Mouse (Mus musculus) stomach, embryonic 15.5 days (tissue): ENCODE results near the gene Cep164. TPM values are rescaled to one million over a fixed set of nuclear protein-coding genes. Genes with fewer than 3 reads are reported as not detected.
A peak's percentile ranks its signal among the peaks of the same experiment; 100 is the strongest.

Experiments used
- ATAC-seq: fragments of 200-750 bp; cut with Nextera tagmentation; 2 replicates; pipeline ENCODE4 v1.8.0; 2017; ENCODE audit warnings: low read depth, moderate number of reproducible peaks, moderate TSS enrichment; ENCODE audit not compliant: insufficient read depth, low FRiP score
- H3K27ac ChIP-seq: fragments of 300-500 bp; sonication (generic); 2 replicates; pipeline ENCODE4 v1.5.1; 2015; ENCODE audit warnings: mild to moderate bottlenecking, inconsistent platforms
- H3K27me3 ChIP-seq: fragments of 300-500 bp; sonication (generic); replicated peaks from 2 replicates; pipeline ENCODE4 v1.6.1; 2015; ENCODE audit warnings: inconsistent platforms
- H3K36me3 ChIP-seq: fragments of 300-500 bp; sonication (generic); 2 replicates; pipeline ENCODE4 v1.6.1; 2015; ENCODE audit warnings: inconsistent platforms
- H3K4me1 ChIP-seq: fragments of 300-500 bp; sonication (generic); 2 replicates; pipeline ENCODE4 v1.6.1; 2015; ENCODE audit warnings: inconsistent platforms
- H3K4me2 ChIP-seq: fragments of 300-500 bp; sonication (generic); 2 replicates; pipeline ENCODE4 v1.6.1; 2015; ENCODE audit warnings: mild to moderate bottlenecking, inconsistent platforms
- H3K4me3 ChIP-seq: fragments of 300-500 bp; sonication (generic); replicated peaks from 2 replicates; pipeline ENCODE4 v1.5.1; 2015; ENCODE audit warnings: inconsistent platforms
- H3K9ac ChIP-seq: fragments of 300-500 bp; sonication (generic); 2 replicates; pipeline ENCODE4 v1.6.1; 2015; ENCODE audit warnings: inconsistent platforms
- H3K9me3 ChIP-seq: fragments of 300-500 bp; sonication (generic); 2 replicates; pipeline ENCODE4 v1.6.1; 2016; ENCODE audit warnings: inconsistent platforms
- WGBS: fragments of 180-500 bp; shearing (Covaris S2); methylation state at CpG from one replicate; pipeline ENCODE4 v1.1.7; 2015; 5-methylcytosine and 5-hydroxymethylcytosine counted together
- polyA plus RNA-seq: library from polyadenylated mRNA; unstranded; fragments of >200 nt; fragmentation: Nextera tagmentation; extraction: Ambion mirVana; gene quantifications from 2 replicates; pipeline ENCODE4 v1.2.1, GENCODE M21; 2015

Gene Cep164
- polyA plus RNA-seq, 1 experiment from 2014 or later = 24.7 TPM

DNA sequence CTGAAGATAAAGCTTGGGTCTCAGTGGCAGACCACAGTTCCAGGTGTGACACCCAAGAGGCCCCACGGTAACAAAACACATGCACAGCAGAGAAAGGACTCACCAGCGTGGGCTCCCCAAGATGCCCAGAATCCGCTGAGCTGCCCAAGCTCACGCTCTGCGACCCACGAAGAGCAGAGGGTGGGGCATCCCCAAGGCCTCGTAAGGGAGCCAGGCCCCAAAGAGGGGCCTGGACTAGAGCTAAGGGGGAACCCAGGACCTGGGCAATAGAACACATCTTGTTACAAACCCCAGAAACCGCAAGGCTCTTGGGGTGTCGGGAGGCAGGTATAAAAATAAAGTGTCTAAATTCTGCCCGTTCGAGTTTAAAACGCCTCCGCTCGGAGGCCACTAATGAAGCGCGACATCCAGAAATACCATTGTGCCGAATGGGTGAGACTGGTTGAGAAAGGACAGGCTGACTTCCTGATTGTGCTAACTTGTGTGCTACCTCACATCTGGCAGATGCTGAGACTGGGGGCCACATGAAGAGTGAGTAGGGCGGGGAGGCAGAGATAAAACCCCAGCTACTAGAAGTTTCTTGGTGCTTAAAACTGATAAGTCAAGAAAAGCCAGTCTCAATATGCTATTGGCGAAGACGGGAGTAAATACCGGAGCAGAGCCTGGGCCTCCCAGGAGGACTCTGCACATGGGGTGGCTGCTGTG, 25.3 kb downstream of the Cep164 start:
- Histone ChIP-seq H3K4me1 (peaks cover 10% of the 10 kb centered on the region; the same call in 1 of the 2 replicates), H3K4me2 (no peak overlapping the region), H3K27me3 (no peaks in the 10 kb centered on the region), H3K9ac (no peak overlapping the region), H3K9me3 (no peaks in the 10 kb centered on the region), H3K36me3 (peaks cover 5% of the 10 kb centered on the region; the same call in 1 of the 2 replicates), H3K4me3 (no peak overlapping the region), H3K27ac (no peak overlapping the region)
- peak; percentile 71; the same call in 1 of the 2 replicates for ATAC-seq
- WGBS = 84% methylated on average over 21 of the region's 21 CpGs

DNA sequence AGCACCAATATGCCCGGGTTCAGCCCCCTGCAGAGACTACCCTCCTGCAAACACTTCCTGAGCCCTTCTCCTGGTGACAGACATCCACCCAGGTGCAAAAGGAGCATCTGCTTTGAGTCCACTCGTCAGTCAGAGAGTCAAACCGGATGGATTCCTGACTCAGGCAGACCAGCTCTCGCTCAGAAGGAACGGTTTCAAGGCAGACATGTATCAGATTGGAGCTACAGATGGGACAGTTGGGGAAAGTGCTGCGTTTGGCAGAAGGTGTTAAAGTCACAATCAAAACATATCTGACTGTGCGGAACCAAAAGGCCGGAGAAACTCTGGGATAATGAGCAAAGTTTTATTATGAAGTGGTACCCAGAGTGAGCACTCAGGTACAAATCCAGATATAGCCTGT, 29.1 kb downstream of the Cep164 start:
- ATAC-seq = no peak
- Histone ChIP-seq H3K36me3 (no peaks in the 10 kb centered on the region), H3K27me3 (no peaks in the 10 kb centered on the region), H3K9me3 (no peaks in the 10 kb centered on the region), H3K9ac (no peak overlapping the region), H3K4me1 (peaks cover 10% of the 10 kb centered on the region; the same call in 1 of the 2 replicates), H3K27ac (no peak overlapping the region), H3K4me2 (no peak overlapping the region), H3K4me3 (no peak overlapping the region)
- 79% methylated on average over 8 of the region's 8 CpGs for WGBS

DNA sequence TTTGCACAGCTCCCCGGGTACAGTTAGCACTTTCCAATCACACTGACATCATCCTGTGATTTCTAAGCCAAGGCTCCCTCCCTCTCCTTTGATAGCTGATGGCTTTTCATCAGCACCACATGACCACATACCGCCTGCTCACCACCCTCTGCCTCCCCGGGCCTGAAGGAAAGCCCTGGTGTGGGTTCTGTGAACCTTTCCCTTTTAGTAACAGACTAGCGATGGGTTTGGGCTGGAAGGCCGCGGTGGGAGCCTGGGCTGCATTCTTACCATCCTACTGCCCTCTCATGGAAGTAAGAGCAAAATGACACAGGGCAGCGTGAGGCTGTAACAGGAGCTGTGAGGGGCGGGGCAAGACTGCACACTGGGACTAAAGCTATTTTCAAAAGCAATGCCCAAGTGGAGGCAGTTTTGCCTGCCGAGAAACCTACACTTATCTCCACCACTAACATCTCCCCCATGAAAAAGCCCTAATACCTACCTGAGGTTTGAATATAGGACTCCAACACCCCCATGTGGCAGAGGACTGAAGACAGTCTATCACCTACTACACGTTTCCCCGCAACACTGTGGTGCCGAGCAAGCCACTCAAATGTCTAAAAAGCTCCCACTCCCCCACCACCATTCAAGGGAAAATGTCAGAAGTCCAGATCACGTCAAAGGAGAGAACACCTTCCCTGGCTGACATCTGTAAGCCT, 29.9 kb downstream of the Cep164 start:
- no peak overlapping the region for H3K4me3 ChIP-seq
- no peaks in the 10 kb centered on the region for H3K9me3 ChIP-seq
- peak; percentile 54; the same call in 1 of the 2 replicates for ATAC-seq
- H3K36me3 ChIP-seq = no peaks in the 10 kb centered on the region
- WGBS = 19% methylated on average over 13 of the region's 13 CpGs
- peaks cover 10% of the 10 kb centered on the region; the same call in 1 of the 2 replicates for H3K4me1 ChIP-seq
- H3K27ac ChIP-seq = no peak overlapping the region
- H3K9ac ChIP-seq = no peak overlapping the region
- H3K27me3 ChIP-seq = no peaks in the 10 kb centered on the region
- no peak overlapping the region for H3K4me2 ChIP-seq

DNA sequence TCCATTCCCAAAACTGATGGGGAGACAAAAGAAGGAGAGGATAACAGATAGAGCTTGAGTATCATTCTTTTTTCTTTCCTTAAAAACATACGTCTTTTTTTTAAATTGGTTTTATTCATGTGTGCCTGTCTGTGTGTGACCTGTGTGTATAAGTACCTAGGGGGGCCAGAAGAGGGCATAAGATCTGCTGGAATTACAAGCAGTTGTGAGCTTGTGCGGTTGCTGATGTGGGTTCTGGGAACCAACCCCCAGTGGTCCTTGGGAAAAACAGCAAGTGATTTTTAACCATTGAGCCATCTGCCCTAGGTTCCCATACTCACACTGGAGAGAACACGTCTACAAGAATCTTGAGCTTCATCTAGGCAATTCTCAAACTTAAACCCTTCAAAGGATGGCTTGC, 31.2 kb downstream of the Cep164 start:
- H3K4me1 ChIP-seq = peaks cover 10% of the 10 kb centered on the region; the same call in 1 of the 2 replicates
- no peak overlapping the region for H3K4me3 ChIP-seq
- 82% methylated on average over 3 of the region's 3 CpGs for WGBS
- no peak overlapping the region for H3K9ac ChIP-seq
- H3K9me3 ChIP-seq = no peaks in the 10 kb centered on the region
- no peak overlapping the region for H3K27ac ChIP-seq
- 0 out of 2 replicates have a peak, but pooled peaks cover 4% of the 10 kb centered on the region for H3K36me3 ChIP-seq
- no peak overlapping the region for H3K4me2 ChIP-seq
- no peak for ATAC-seq
- no peaks in the 10 kb centered on the region for H3K27me3 ChIP-seq

DNA sequence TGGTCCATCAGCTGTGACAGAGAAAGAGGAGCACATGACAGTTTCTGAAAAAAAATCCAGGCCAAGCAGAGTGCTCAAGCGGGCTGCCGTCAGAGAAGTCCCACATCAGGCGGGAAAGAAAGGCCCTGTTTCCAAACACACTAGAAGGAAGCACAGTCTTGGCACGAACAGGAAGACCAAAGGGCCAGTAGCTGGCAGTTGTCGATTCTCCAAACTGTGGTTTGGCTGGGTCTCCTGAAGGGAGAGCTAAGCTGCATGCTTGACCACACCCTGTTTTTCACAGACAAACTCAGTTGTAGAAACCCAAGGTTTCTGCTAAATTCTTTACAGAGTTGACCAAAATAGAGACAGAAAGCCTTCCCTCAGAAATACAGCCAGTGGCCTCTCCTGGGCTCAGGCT, 32.8 kb downstream of the Cep164 start:
- Histone ChIP-seq H3K9ac (no peak overlapping the region), H3K27me3 (no peaks in the 10 kb centered on the region), H3K27ac (no peak overlapping the region), H3K9me3 (no peaks in the 10 kb centered on the region), H3K4me1 (peaks cover 10% of the 10 kb centered on the region; the same call in 1 of the 2 replicates), H3K4me2 (no peak overlapping the region), H3K36me3 (0 out of 2 replicates have a peak, but pooled peaks cover 4% of the 10 kb centered on the region), H3K4me3 (no peak overlapping the region)
- no peak for ATAC-seq
- WGBS = 79% methylated on average over 5 of the region's 5 CpGs

DNA sequence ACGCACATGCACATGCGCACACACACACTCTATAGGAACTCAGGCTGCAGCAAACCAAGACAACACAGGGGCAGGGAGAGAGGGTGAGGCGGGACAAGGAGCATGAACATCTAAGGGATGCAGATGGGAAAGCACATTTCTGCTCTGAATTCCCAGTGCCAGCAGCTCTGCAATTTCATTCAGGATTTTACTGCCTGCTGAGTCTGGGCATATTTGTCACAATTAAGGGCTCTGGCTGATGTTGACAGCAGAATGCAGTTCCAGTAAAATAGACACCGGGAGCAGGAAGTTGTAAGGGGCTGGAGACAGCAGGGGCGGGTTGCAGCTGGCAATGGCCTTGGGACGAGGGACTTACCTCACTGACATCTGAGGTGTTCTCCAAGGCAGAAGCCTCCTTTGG, 34.8 kb downstream of the Cep164 start:
- no peak overlapping the region for H3K4me2 ChIP-seq
- H3K9me3 ChIP-seq = no peaks in the 10 kb centered on the region
- no peaks in the 10 kb centered on the region for H3K27me3 ChIP-seq
- peaks cover 4% of the 10 kb centered on the region; the same call in 1 of the 2 replicates for H3K4me1 ChIP-seq
- no peak overlapping the region for H3K4me3 ChIP-seq
- H3K36me3 ChIP-seq = 0 out of 2 replicates have a peak, but pooled peaks cover 4% of the 10 kb centered on the region
- ATAC-seq = no peak
- no peak overlapping the region for H3K27ac ChIP-seq
- WGBS = 79% methylated on average over 6 of the region's 6 CpGs
- no peak overlapping the region for H3K9ac ChIP-seq

DNA sequence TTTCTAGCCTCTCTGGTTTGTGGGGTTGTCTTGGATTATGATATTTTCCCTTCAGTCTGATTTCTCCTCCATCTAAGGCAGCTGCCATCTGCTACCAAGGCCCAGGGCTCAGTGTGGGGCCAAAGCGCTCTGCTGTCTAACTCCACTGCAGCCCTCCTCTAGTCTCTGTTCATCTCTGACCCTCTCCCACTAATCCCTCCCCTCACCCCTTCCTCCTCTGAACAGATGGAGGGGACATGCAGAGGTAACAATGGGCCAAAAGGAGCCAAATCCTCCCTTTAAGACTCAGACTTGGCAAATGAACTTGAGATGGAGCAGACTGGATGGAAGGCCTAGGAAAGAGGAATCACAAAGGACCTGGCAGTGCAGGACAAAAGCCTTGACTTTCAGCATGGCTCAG, 36.3 kb downstream of the Cep164 start:
- WGBS = 96% methylated on average over 1 of the region's 1 CpGs
- Histone ChIP-seq H3K36me3 (0 out of 2 replicates have a peak, but pooled peaks cover 4% of the 10 kb centered on the region), H3K4me3 (no peak overlapping the region), H3K27ac (no peak overlapping the region), H3K4me2 (no peak overlapping the region), H3K27me3 (no peaks in the 10 kb centered on the region), H3K9me3 (no peaks in the 10 kb centered on the region), H3K4me1 (peaks cover 3% of the 10 kb centered on the region; the same call in 1 of the 2 replicates), H3K9ac (no peak overlapping the region)
- ATAC-seq = no peak

DNA sequence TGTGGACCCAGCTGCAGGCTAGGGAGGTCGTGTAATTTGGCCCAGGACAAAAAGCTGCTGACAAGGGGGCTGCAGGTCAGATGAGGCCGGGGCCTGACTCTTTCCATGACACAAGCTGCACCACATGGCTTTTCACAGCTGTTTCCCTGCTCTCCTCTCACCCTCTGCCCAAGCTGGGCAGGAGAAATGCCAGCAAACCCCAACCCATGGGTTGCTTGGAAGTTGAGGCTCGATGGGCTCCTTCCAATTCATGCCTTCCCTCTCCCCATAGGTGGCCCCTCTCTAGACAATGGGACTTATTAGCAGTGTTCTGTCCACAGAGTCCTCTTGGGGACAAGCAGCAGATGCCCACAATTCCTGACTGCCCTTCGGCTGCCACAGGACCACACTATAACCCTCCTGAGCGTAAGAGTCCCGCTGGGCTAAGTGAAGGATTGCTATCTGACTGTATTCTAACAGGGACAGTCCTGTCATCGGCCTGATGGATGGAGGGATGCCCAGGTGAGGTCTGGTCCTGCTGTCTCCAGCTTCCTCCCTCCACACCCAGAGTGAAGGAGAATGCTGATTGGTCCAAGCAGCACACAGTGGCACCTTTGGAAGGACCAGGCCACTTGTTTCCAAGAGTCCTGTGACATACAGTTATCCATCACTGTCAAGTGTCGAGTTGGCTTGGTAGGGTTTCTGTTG, 36.9 kb downstream of the Cep164 start:
- Histone ChIP-seq H3K27me3 (no peaks in the 10 kb centered on the region), H3K36me3 (0 out of 2 replicates have a peak, but pooled peaks cover 4% of the 10 kb centered on the region), H3K9me3 (no peaks in the 10 kb centered on the region), H3K4me3 (no peak overlapping the region), H3K9ac (no peak overlapping the region), H3K4me1 (peaks cover 5% of the 10 kb centered on the region; the same call in 1 of the 2 replicates), H3K27ac (no peak overlapping the region), H3K4me2 (no peak overlapping the region)
- WGBS = 78% methylated on average over 8 of the region's 8 CpGs
- ATAC-seq = no peak

DNA sequence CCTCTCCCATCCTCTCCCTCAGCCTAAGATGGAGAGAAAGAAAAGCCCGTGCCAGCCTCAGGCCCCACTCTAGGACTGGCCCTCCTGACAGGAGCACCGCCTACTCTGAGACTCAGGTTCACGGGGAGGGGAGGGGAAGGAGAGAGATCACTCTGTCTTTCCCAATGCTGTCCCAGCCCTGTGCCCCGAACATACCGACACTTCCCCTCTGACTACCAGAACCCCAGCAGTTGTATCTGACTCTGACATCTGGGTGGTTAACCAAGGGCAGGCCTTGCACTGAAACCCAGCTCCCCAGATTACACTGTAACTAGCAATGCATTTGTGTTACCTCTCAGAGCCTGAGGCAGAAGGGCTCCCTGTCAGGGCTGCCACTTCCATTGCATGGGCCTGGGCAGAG, 40.1 kb downstream of the Cep164 start:
- WGBS = 47% methylated on average over 5 of the region's 5 CpGs
- Histone ChIP-seq H3K27ac (no peak overlapping the region), H3K27me3 (no peaks in the 10 kb centered on the region), H3K4me3 (no peak overlapping the region), H3K36me3 (0 out of 2 replicates have a peak, but pooled peaks cover 4% of the 10 kb centered on the region), H3K4me2 (no peak overlapping the region), H3K4me1 (peaks cover 5% of the 10 kb centered on the region; the same call in 1 of the 2 replicates), H3K9ac (no peak overlapping the region), H3K9me3 (no peaks in the 10 kb centered on the region)
- peak; percentile 28; the same call in 1 of the 2 replicates for ATAC-seq

DNA sequence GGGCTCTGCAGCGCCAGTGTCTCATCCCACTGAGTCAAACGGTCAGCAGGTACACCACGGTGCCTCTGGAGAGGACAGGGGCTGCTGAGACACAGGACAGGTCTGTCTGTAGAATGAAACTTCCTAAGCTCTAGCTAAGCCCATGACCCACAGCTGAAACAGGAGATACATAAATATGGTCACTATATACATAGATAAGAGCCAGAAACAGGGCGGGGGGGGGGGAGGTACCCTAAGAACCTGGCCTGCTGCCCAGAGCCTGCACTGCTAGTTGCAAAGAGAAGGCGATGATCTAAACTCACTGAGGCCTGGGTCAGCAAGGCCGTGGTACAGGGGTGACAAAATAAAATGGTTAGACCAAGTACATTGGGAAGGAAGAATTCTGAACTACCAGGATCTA, 40.9 kb downstream of the Cep164 start:
- ATAC-seq = no peak; the same call in 1 of the 2 replicates
- 47% methylated on average over 6 of the region's 6 CpGs for WGBS
- H3K36me3 ChIP-seq = 0 out of 2 replicates have a peak, but pooled peaks cover under 1% of the 10 kb centered on the region

DNA sequence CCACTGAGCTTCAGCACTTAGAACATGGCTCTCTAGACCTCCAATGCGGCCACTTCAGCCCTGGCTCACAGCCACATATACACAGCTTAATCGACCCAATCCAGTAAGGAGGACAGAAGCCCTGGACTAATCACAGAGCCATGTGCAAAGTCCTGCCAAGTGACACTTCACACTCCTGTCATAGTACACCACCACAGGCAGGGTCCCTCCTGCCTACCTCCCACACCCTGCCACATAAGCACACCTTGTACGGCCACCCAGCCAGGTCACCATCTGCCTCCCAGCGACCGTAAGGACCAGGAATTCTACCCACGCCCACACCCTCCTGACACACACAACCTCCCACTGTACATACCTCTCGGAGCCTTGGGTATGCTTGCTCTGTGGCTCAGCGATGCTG, 41.4 kb downstream of the Cep164 start:
- Histone ChIP-seq H3K27ac (0 out of 2 replicates have a peak overlapping the region, but pooled peaks have one; percentile 4), H3K4me2 (no peak overlapping the region), H3K4me1 (peaks cover 5% of the 10 kb centered on the region; the same call in 1 of the 2 replicates), H3K36me3 (no peaks in the 10 kb centered on the region), H3K9me3 (no peaks in the 10 kb centered on the region), H3K9ac (no peak overlapping the region), H3K4me3 (no peak overlapping the region), H3K27me3 (no peaks in the 10 kb centered on the region)
- WGBS = 78% methylated on average over 8 of the region's 8 CpGs
- no peak for ATAC-seq

More for the DNA sequence above, 40.9 kb downstream of the Cep164 start:
- Histone ChIP-seq H3K27ac (no peak overlapping the region), H3K4me1 (peaks cover 5% of the 10 kb centered on the region; the same call in 1 of the 2 replicates), H3K4me2 (no peak overlapping the region), H3K9ac (no peak overlapping the region), H3K4me3 (no peak overlapping the region), H3K27me3 (no peaks in the 10 kb centered on the region), H3K9me3 (no peaks in the 10 kb centered on the region)
